Mouse (Mus musculus) neural tube, embryonic 13.5 days (tissue): ENCODE data around the gene B3gnt9. TPM values are rescaled to one million over a fixed set of nuclear protein-coding genes. Genes with fewer than 3 reads are reported as not detected.

Experiments
- ATAC-seq: fragments of 200-750 bp; cut with Nextera tagmentation; 2 replicates; pipeline ENCODE4 v1.8.0; 2017; ENCODE audit warnings: low read depth, mild to moderate bottlenecking, moderate TSS enrichment, moderate library complexity
- H3K27ac ChIP-seq: fragments of 300-500 bp; sonication (generic); replicated peaks from 2 replicates; pipeline ENCODE4 v1.5.1; 2015; ENCODE audit warnings: moderate library complexity, mild to moderate bottlenecking, inconsistent platforms
- H3K27me3 ChIP-seq: fragments of 300-500 bp; sonication (generic); 2 replicates; pipeline ENCODE4 v1.6.1; 2015; ENCODE audit warnings: mild to moderate bottlenecking, inconsistent platforms
- H3K36me3 ChIP-seq: fragments of 300-500 bp; sonication (generic); 2 replicates; pipeline ENCODE4 v1.6.1; 2015; ENCODE audit warnings: mild to moderate bottlenecking, inconsistent platforms
- H3K4me1 ChIP-seq: fragments of 300-500 bp; sonication (generic); replicated peaks from 2 replicates; pipeline ENCODE4 v1.6.1; 2015; ENCODE audit warnings: inconsistent platforms
- H3K4me2 ChIP-seq: fragments of 300-500 bp; sonication (generic); 2 replicates; pipeline ENCODE4 v1.6.1; 2015; ENCODE audit warnings: inconsistent platforms, mild to moderate bottlenecking, moderate library complexity
- H3K4me3 ChIP-seq: fragments of 300-500 bp; sonication (generic); 2 replicates; pipeline ENCODE4 v1.5.1; 2015; ENCODE audit warnings: mild to moderate bottlenecking, inconsistent platforms
- H3K9ac ChIP-seq: fragments of 300-500 bp; sonication (generic); 2 replicates; pipeline ENCODE4 v1.6.1; 2015; ENCODE audit warnings: moderate library complexity, mild to moderate bottlenecking, inconsistent platforms
- H3K9me3 ChIP-seq: fragments of 300-500 bp; sonication (generic); 2 replicates; pipeline ENCODE4 v1.6.1; 2016; ENCODE audit warnings: inconsistent platforms
- WGBS: fragments of 180-500 bp; shearing (Covaris S2); methylation state at CpG from one replicate; pipeline ENCODE4 v1.1.7; 2015; 5-methylcytosine and 5-hydroxymethylcytosine counted together
- polyA plus RNA-seq: library from polyadenylated mRNA; unstranded; fragments of >200 nt; fragmentation: Nextera tagmentation; extraction: Ambion mirVana; gene quantifications from 2 replicates; pipeline ENCODE4 v1.2.1, GENCODE M21; 2015

Gene B3gnt9
- polyA plus RNA-seq, 1 experiment from 2014 or later, result 7.4 TPM

DNA sequence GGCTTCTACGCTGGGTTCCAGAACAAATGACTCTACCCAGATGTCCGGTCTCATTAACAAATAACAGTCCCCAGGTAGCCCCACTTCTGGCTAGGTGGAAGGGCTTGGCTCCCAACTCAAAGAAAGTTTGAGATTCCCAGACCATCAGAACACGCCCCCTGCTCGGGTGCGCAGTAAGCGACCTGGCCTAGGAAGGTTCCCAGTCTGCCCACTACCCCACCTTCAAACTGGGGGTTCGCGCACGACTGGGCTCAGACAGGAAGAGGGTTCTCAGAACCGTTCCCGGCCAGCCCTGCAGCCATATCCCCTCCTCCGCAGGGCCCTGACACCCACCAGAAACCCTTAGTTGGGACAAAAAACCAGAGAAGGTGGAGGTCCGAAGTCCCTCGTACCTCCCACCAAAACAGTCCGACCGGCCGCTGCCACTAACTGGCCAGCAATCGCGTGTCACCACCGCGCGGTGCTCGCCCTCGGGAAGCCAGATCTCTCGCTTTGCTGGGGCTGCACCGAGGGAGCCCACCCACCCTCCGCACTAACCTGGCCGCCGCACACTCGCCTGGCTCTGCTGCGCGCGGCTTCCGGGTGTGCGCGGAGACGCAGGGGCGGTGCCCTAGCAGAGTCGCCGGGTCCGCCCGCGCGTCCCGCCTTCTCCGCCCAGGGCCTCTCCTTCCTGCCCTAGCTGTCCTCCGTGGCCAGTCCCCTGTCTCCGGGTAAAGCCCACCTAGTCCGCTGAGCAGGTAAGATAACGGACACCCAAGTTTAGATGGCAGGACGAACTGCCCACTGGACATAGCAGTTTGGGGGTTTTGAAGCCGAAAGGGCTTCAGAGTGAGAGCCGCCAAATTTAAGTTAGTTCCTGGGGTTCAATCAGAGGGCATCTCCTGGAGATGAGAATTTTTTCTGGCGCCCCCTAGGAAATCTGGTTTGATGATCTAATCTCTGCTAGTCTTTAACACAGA lies 9.3 kb upstream of the B3gnt9 start, which contains the start of the genes Tradd and Fbxl8:
Gene Tradd, minus strand, starts transcription at position 586 of the 959 bp plus-strand sequence.
Gene Fbxl8, plus strand, starts transcription at position 625 of the 959 bp plus-strand sequence.
- peak within 1 kb of the TSS; percentile 75 for H3K4me2 ChIP-seq
- peak within 1 kb of the TSS; percentile 77 for H3K9ac ChIP-seq
- H3K4me1 ChIP-seq, result peaks cover 33% of the 10 kb centered on the region
- no peak within 1 kb of the TSS for H3K27ac ChIP-seq
- H3K27me3 ChIP-seq, result peaks cover 95% of the 10 kb centered on the region
- peak within 1 kb of the TSS; percentile 55 for H3K4me3 ChIP-seq
- 0 out of 2 replicates have a peak, but pooled peaks have one; percentile 7 for ATAC-seq
- no peaks in the 10 kb centered on the region for H3K36me3 ChIP-seq
- under 1% methylated on average over 54 of the region's 54 CpGs for WGBS
- H3K9me3 ChIP-seq, result no peaks in the 10 kb centered on the region

DNA sequence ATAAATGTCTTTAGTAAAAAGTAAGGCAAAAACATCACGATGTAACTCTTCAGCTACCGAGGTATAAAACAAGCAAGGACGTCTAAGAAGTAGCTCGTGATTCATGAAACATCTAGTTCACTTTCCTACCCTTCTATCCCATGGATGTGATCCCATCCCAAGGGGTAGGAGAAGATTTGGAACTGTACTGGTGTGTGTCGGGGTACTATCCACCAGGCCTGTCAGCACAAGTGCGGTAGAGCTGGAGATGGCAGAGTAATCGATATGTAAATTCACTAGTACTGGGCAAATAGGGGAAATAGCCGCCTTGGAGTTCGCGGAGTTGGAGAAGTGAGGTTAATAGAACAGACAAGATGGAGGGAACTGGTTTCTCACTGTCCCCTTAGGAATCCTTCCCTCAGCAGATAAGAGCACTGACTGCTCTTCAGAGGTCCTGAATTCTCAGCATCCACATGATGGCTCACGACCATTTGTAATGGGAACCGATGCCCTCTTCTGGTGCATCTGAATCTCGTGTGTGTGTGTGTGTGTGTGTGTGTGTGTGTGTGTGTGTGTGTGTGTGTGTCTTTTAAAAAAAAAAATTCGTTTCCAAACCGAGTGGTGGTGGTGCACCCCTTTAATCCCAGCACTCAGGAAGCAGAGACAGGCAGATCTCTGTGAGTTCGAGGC lies 8.4 kb upstream of the B3gnt9 start:
- peak overlapping the region; percentile 75 for H3K4me2 ChIP-seq
- WGBS, result 36% methylated on average over 16 of the region's 16 CpGs
- peaks cover 34% of the 10 kb centered on the region for H3K4me1 ChIP-seq
- peak overlapping the region; percentile 55 for H3K4me3 ChIP-seq
- no peaks in the 10 kb centered on the region for H3K9me3 ChIP-seq
- H3K27me3 ChIP-seq, result peaks cover 95% of the 10 kb centered on the region
- no peaks in the 10 kb centered on the region for H3K36me3 ChIP-seq
- no peak overlapping the region for H3K27ac ChIP-seq
- no peak overlapping the region for H3K9ac ChIP-seq
- ATAC-seq, result no peak

DNA sequence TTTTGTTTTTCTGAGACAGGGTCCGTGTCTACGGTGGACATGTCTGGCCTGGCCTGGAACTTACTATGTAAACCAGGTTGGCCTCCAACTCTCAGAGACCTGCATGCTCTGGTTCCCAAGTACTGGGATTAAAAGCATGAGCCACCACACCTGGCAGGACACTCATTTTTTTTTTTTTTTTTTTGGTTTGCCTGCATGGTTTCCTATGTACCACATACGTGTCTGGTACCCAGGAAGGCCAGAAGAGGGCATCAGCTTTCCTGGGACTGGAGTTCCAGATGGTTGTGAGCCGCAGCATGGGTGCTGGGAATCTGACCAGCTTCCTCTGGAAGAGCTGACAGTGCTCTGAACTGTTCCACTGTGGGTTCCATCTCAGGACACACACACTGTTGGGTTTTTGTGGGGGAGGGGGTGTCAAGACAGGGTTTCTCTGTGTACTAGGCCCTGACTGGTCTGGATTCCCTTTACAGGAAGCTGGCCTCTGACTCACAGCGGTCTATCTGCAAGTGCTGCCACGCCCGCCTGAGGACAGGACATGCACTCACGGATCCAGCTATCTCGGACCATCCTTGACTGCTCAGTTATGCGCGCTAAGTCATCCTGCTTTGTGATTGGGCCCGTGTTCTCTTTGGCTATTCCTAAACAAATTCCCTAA lies 6.5 kb upstream of the B3gnt9 start:
- Histone ChIP-seq H3K27me3 (peaks cover 92% of the 10 kb centered on the region), H3K9me3 (no peaks in the 10 kb centered on the region), H3K9ac (no peak overlapping the region), H3K4me2 (no peak overlapping the region), H3K36me3 (no peaks in the 10 kb centered on the region), H3K4me3 (no peak overlapping the region), H3K4me1 (peaks cover 27% of the 10 kb centered on the region), H3K27ac (no peak overlapping the region)
- WGBS, result 80% methylated on average over 12 of the region's 12 CpGs
- ATAC-seq, result no peak

DNA sequence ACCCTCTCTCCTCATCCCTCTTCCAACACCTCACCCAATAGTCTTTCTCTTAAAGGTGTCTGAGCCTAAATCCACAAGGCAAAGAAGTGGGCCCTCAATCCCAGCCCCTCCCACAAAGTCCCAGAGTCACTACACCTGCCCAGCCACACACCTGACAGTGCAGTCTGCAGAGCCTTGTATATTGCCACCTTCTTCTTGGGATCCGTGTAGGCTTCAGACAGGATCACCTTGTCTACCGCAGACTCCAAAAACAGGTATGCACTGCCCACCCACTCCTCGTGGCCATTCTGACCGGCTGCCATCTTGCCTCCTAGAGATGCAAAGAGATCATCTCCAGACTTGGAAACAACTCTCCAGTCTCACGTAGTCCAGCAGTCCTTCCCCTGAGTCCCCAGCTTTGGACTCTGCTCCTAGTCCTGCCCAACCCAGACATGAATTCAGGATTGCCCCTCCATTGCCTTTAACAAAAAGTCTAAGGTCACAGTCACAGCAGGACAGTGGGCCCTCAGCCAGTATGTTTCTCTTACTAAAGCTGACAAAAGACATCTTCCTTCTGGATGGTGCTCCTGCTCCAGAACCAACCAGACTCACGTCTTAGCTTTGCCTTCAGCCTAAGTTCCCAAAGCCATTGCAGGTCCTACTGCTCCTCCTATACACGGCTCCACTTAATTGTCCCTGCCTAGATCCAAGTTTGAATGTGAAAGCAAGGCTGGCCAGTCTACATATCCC lies 5.6 kb upstream of the B3gnt9 start:
- Histone ChIP-seq H3K27me3 (peaks cover 92% of the 10 kb centered on the region), H3K9me3 (no peaks in the 10 kb centered on the region), H3K27ac (no peak overlapping the region), H3K4me3 (no peak overlapping the region), H3K36me3 (no peaks in the 10 kb centered on the region), H3K9ac (no peak overlapping the region), H3K4me1 (peaks cover 27% of the 10 kb centered on the region), H3K4me2 (no peak overlapping the region)
- 59% methylated on average over 7 of the region's 7 CpGs for WGBS
- no peak for ATAC-seq

DNA sequence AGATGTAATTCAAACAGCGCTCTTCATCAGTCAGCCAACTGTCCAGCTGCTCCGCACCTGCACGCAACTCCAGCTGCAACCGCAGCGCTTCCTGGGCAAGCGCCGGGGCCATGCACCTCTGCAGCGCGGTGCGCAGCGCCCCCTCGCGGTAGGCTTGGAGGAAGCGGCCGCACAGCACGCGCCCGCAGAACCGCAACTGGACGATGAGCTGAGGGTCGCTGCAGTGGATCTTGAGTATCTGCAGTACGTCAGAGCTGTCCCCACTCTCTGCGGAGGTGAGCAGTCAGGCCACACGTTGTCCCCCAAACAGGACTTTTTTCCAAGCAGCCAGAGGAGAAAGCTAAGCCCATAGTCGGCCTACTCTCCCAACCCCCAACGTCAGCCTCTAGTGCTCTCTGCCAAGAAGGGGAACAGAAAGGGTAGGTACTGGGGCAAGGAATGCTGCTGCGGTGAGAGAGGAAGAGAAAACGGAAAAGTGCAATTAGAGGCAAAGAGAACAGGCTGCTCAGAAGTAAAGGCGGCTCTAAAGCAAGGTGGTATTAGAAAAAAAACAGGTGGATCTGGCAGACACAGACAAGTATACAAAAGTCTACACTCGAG lies 4.9 kb upstream of the B3gnt9 start:
- Histone ChIP-seq H3K4me1 (peaks cover 29% of the 10 kb centered on the region), H3K4me3 (peak overlapping the region; percentile 38), H3K4me2 (peak overlapping the region; percentile 78), H3K27me3 (peaks cover 92% of the 10 kb centered on the region), H3K9ac (peak overlapping the region; percentile 59), H3K27ac (no peak overlapping the region), H3K9me3 (no peaks in the 10 kb centered on the region), H3K36me3 (no peaks in the 10 kb centered on the region)
- ATAC-seq, result peak; percentile 55
- WGBS, result 3% methylated on average over 30 of the region's 30 CpGs

DNA sequence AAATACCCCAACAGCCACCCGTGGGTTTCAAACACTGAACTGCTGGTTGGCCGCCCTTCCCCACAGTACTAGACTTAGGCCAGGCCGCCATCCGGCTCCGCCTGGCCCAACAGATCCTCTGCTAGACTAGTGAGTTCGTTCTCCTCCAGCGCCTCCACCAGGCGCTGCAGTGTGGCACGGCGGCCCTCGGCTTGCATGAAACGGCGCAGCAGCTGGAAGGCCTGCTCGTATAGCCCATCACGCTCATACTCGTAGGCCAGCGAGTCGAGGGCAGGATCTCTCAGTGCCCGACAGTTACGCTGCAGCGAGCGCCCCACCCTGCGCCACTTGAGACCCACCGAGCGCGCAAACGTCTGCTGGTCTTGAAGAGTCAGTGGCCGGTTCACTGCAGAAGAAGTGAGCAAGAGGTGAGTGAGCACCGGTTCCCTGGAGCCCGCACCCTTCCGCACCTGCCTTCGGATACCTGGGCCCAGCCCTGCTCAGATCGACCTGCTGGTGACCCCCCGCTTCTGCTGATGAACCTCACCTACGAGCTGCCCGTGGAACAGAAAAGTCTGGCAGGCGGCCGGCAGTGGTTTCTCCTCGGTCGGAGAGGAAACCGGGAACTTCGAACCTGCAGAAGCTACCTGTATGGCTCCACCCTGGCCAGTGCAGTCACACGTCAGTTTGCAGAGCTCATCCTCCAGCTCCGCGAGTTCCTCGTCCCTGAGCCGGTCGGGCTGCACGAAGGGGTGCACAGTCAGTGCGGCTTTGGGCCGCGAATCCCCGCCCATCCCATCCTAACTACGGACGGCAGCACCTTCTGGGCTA lies 4.2 kb upstream of the B3gnt9 start:
- H3K9ac ChIP-seq, result peak overlapping the region; percentile 59
- WGBS, result 2% methylated on average over 55 of the region's 55 CpGs
- H3K9me3 ChIP-seq, result no peaks in the 10 kb centered on the region
- H3K36me3 ChIP-seq, result no peaks in the 10 kb centered on the region
- H3K4me3 ChIP-seq, result peak overlapping the region; percentile 38
- peaks cover 32% of the 10 kb centered on the region for H3K4me1 ChIP-seq
- H3K4me2 ChIP-seq, result peak overlapping the region; percentile 78
- peak; percentile 43 for ATAC-seq
- no peak overlapping the region for H3K27ac ChIP-seq
- peaks cover 89% of the 10 kb centered on the region for H3K27me3 ChIP-seq

DNA sequence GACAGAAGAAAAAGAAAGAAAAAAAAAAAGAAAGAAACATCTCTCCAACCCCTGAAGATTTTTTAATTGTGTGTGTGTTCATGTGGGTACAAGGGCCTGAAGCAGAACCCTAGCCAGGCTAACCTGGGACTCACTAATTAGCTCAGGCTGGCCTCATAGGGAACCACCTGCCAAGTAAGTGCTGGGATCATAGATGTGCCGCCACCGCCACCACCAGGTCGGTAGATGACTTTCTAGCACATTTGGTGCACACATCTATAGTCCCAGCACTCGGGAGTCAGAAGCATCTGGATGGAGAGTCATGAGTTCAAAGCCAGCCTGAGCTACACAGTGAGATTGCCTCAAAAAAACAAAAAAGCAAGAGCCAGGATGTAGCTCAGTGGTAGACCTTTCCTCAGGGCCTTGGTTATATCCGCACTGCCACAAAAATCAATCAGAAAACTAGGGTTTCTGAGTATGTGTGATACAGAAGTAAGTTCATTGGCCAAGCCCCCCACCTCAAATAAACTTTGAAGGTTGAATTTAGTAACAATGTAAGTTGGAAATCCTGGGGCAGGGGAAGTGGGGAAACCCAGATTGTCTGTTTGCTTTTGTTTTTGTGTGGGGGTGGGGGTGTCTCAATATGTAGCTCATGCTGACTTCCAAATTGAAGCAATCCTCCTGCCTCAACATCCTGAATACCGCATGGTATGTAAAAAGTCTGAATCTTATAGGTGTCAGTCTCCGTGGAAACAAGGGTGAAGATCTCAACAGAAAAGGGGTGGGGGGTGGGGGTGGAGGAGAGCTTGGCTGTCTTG lies 2.6 kb upstream of the B3gnt9 start:
- Histone ChIP-seq H3K9me3 (no peaks in the 10 kb centered on the region), H3K4me2 (no peak overlapping the region), H3K4me1 (peaks cover 35% of the 10 kb centered on the region), H3K27me3 (peaks cover 74% of the 10 kb centered on the region), H3K4me3 (no peak overlapping the region), H3K27ac (no peak overlapping the region), H3K9ac (no peak overlapping the region), H3K36me3 (0 out of 2 replicates have a peak, but pooled peaks cover 7% of the 10 kb centered on the region)
- no peak for ATAC-seq
- WGBS, result 67% methylated on average over 7 of the region's 7 CpGs

DNA sequence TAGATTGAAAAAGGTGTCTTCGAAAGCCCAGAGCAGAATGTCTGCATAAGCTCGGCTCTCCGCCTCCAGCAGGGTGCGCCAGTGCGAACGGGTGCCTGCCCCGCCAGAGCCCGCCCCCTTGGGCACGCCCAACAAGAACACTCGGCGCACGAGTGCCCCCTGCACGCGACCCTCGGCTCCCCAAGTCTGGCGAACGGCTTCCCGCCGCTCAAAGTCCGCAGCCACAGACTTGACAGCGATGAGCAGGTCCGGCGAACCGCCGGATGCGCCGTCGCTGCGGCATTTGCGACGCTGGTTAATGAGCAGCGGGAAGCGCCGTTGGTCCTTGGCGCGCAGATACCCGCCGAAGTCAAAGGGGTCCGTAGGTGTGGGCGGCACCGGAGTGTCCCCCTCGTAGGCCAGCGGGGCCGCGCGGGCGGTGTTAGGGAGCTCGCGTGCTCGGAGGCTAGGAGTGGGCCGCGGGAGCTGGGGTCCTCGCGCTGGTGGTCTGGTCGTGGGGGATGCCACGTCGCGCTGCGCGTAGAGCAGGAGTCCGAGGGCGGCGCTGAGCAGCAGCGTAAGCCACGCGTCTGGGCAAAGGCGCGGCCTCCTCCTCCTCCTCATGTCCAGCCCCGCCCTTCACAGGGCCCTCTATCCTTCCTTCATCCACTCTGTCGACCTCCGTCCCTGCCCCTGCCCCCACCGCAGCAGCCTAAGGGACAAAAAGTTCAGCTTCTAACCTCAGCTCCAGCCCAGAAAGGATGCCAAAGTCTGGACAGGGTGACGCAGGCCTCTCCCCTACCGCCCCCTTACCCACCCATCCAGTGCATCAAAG lies 594 bp downstream of the B3gnt9 start:
- H3K9me3 ChIP-seq, result no peaks in the 10 kb centered on the region
- H3K9ac ChIP-seq, result peak overlapping the region; percentile 79
- H3K4me3 ChIP-seq, result peak overlapping the region; percentile 61
- H3K27me3 ChIP-seq, result peaks cover 45% of the 10 kb centered on the region
- peak overlapping the region; percentile 96 for H3K4me2 ChIP-seq
- ATAC-seq, result peak; percentile 80
- H3K4me1 ChIP-seq, result peaks cover 27% of the 10 kb centered on the region
- H3K36me3 ChIP-seq, result peaks cover 37% of the 10 kb centered on the region
- peak overlapping the region; percentile 55 for H3K27ac ChIP-seq
- under 1% methylated on average over 74 of the region's 74 CpGs for WGBS

DNA sequence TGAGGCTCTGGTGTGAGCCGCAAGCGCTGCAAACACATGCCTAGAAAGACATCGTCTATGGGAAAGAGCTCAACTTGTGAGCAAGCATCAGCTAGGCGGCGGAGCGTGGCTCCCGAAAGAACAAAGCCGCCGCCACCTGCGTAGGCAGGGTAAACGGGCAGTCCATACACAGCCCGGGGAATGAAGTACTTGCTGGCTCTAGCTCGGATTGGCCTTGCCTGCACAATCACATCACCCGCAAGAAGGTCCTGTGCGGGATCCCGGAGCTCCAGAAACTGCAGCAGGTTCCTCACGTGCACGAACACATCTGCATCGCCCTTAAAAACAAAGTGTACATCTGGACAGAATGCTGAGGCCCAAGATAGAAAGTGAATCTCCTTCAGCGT lies 1.2 kb downstream of the B3gnt9 start:
- peak overlapping the region; percentile 55; the same call in 1 of the 2 replicates for H3K27ac ChIP-seq
- H3K36me3 ChIP-seq, result peaks cover 43% of the 10 kb centered on the region
- 30% methylated on average over 20 of the region's 20 CpGs for WGBS
- peak overlapping the region; percentile 79 for H3K9ac ChIP-seq
- no peaks in the 10 kb centered on the region for H3K9me3 ChIP-seq
- peak; percentile 45; the same call in 1 of the 2 replicates for ATAC-seq
- H3K4me1 ChIP-seq, result peaks cover 21% of the 10 kb centered on the region
- peaks cover 39% of the 10 kb centered on the region for H3K27me3 ChIP-seq
- H3K4me2 ChIP-seq, result peak overlapping the region; percentile 96
- H3K4me3 ChIP-seq, result peak overlapping the region; percentile 61
